12 mouse cellular contexts compared by ENCODE assay signal in the genomic region with DNA sequence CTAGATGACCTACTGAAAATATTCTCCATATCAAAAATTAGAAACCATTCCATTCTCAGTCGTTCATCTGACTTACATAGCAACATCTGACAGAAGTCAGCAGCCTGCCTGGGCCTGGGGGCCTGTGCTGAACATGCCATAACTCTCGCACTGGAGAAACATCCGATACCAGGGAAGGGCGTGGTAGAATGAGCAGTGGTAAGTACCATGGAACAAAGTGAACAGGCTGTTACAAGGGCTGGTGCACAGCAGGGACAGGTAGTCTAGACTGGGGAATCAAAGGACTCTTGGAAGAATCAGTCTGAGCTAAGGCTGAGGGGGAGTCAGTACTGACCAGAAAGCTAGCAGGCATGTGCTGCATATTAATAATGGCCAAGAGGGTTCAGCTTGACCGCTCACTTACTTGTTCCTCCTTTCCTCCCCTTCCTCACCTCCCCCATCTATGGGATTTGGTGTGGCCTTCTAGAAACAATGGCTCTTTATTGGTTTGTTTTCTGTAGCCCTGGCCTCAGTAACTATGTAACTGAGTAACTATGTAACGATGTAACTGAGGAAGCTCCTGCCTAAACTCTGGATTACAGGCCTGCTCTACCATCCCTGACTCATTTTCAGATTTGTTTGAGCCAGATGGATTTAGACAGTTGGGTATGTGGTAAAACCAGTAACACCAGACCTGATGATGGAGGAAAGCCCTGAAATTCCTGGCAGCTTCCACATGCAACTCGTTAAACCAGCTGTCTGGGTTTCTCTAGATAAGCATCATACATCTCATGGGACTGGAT. TPM values are rescaled to one million over a fixed set of nuclear protein-coding genes. Genes with fewer than 3 reads are reported as not detected.
DNase-seq lines count a peak whose midpoint lies in the region; ATAC-seq and TF ChIP-seq lines count a peak whose summit lies in the region.
"Had no signal": no experiment of that assay in that cellular context is flagged by ENCODE, and none has a peak within 500 bp of the region (broad histone marks: within the 10 kb centered on the region; RNA-seq: fewer than 3 reads in every experiment).

No protein-coding gene starts in this region.

- WGBS in heart, embryonic 10.5 days = 72% methylated on average over 7 of the region's 7 CpGs
- WGBS in intestine, postnatal 0 days = 46% methylated on average over 7 of the region's 7 CpGs
- 52% methylated on average over 7 of the region's 7 CpGs for WGBS in stomach, postnatal 0 days
- 71% methylated on average over 7 of the region's 7 CpGs for WGBS in midbrain, embryonic 14.5 days

- no peak for TF ChIP-seq CTCF in intestine, postnatal 0 days (IDR thresholded peaks at IDR 0.05; ENCODE audit: low read depth)
- no peak for TF ChIP-seq CTCF in stomach, postnatal 0 days (IDR thresholded peaks at IDR 0.05; ENCODE audit: low read depth)

- peak; percentile 94 for TF ChIP-seq EP300 in stomach, postnatal 0 days (optimal IDR thresholded peaks at IDR 0.05)

- peak; percentile 54 for DNase-seq in heart, embryonic 10.5 days (ENCODE audit: low spot score)
- no peak for DNase-seq in heart, adult 8-10 months (ENCODE audit: low spot score)
- peak; percentile 69 for DNase-seq in testis, postnatal 14 days (ENCODE audit: low spot score)
- no peak for DNase-seq in testis, postnatal 10 days (ENCODE audit: low spot score)
- DNase-seq in stomach, postnatal 0 days (ENCODE audit: low spot score) = no peak
- DNase-seq in midbrain, embryonic 14.5 days = no peak
- DNase-seq: gastrocnemius, postnatal 14 days had no signal

- no peak overlapping the region for H3K27ac ChIP-seq in heart, embryonic 10.5 days
- peak overlapping the region; percentile 15; the same call in 1 of the 2 replicates for H3K27ac ChIP-seq in intestine, postnatal 0 days (ENCODE audit: low read depth, low read length)
- peak overlapping the region; percentile 73 for H3K27ac ChIP-seq in stomach, postnatal 0 days (replicated peaks)
- H3K27ac ChIP-seq in midbrain, embryonic 14.5 days (replicated peaks; ENCODE audit: low read depth, low read length) = no peak overlapping the region
- H3K27ac ChIP-seq: hindbrain, embryonic 13.5 days had no signal

- H3K9me3 ChIP-seq in heart, embryonic 10.5 days = no peaks in the 10 kb centered on the region
- no peaks in the 10 kb centered on the region for H3K9me3 ChIP-seq in intestine, postnatal 0 days (ENCODE audit: control insufficient read depth)
- no peaks in the 10 kb centered on the region for H3K9me3 ChIP-seq in stomach, postnatal 0 days (ENCODE audit: control insufficient read depth, low read length)
- H3K9me3 ChIP-seq in midbrain, embryonic 14.5 days (ENCODE audit: control insufficient read depth, low read length) = no peaks in the 10 kb centered on the region
- H3K9me3 ChIP-seq: hindbrain, embryonic 13.5 days had no signal

- H3K36me3 ChIP-seq in heart, embryonic 10.5 days = no peaks in the 10 kb centered on the region
- no peaks in the 10 kb centered on the region for H3K36me3 ChIP-seq in intestine, postnatal 0 days (ENCODE audit: control insufficient read depth, insufficient read depth)
- H3K36me3 ChIP-seq in stomach, postnatal 0 days (ENCODE audit: control insufficient read depth, insufficient read depth, low read length) = no peaks in the 10 kb centered on the region
- H3K36me3 ChIP-seq in midbrain, embryonic 14.5 days (ENCODE audit: control insufficient read depth, insufficient read depth, low read length) = no peaks in the 10 kb centered on the region
- H3K36me3 ChIP-seq: hindbrain, embryonic 13.5 days had no signal

- no peak overlapping the region for H3K4me2 ChIP-seq in intestine, postnatal 0 days (replicated peaks; ENCODE audit: low read depth)
- no peak overlapping the region for H3K4me2 ChIP-seq in stomach, postnatal 0 days (replicated peaks; ENCODE audit: low read depth)
- H3K4me2 ChIP-seq in midbrain, embryonic 14.5 days (ENCODE audit: low read length) = no peak overlapping the region
- H3K4me2 ChIP-seq: hindbrain, embryonic 13.5 days had no signal

- peak; percentile 79 for ATAC-seq in intestine, postnatal 0 days
- peak; percentile 67 for ATAC-seq in stomach, postnatal 0 days (ENCODE audit: low FRiP score, low TSS enrichment)
- no peak for ATAC-seq in megakaryocyte progenitor cell, adult 5-6 weeks (replicated peaks; ENCODE audit: poor library complexity)
- no peak for ATAC-seq in midbrain, embryonic 14.5 days (ENCODE audit: low FRiP score, low TSS enrichment)

- no peaks in the 10 kb centered on the region; the same call in 1 of the 2 replicates for H3K4me1 ChIP-seq in heart, embryonic 10.5 days
- H3K4me1 ChIP-seq in intestine, postnatal 0 days (replicated peaks; ENCODE audit: control insufficient read depth, insufficient read depth, low read length) = no peaks in the 10 kb centered on the region
- H3K4me1 ChIP-seq in stomach, postnatal 0 days (replicated peaks; ENCODE audit: control insufficient read depth, insufficient read depth) = no peaks in the 10 kb centered on the region
- H3K4me1 ChIP-seq in midbrain, embryonic 14.5 days (ENCODE audit: control insufficient read depth, insufficient read depth, low read length) = no peaks in the 10 kb centered on the region

- no peak overlapping the region for H3K4me3 ChIP-seq in heart, embryonic 10.5 days
- H3K4me3 ChIP-seq in intestine, postnatal 0 days (ENCODE audit: low read depth, low read length) = no peak overlapping the region
- H3K4me3 ChIP-seq in stomach, postnatal 0 days (ENCODE audit: low read depth, low read length) = no peak overlapping the region
- H3K4me3 ChIP-seq in midbrain, embryonic 14.5 days (replicated peaks; ENCODE audit: low read depth, low read length) = no peak overlapping the region
- H3K4me3 ChIP-seq: hindbrain, embryonic 13.5 days had no signal

- no peak overlapping the region for H3K9ac ChIP-seq in intestine, postnatal 0 days (ENCODE audit: low read depth, low read length)
- H3K9ac ChIP-seq in stomach, postnatal 0 days (ENCODE audit: low read length) = no peak overlapping the region
- H3K9ac ChIP-seq in midbrain, embryonic 14.5 days (replicated peaks; ENCODE audit: low read length) = no peak overlapping the region
- H3K9ac ChIP-seq: hindbrain, embryonic 13.5 days had no signal

- no peaks in the 10 kb centered on the region for H3K27me3 ChIP-seq in heart, embryonic 10.5 days (ENCODE audit: insufficient read depth, poor library complexity, severe bottlenecking)
- H3K27me3 ChIP-seq in intestine, postnatal 0 days (replicated peaks; ENCODE audit: control insufficient read depth, insufficient read depth, low read length) = no peaks in the 10 kb centered on the region
- no peaks in the 10 kb centered on the region for H3K27me3 ChIP-seq in stomach, postnatal 0 days (ENCODE audit: control insufficient read depth, insufficient read depth, low read length)
- H3K27me3 ChIP-seq in midbrain, embryonic 14.5 days (ENCODE audit: control insufficient read depth, insufficient read depth, low read length) = no peaks in the 10 kb centered on the region
- H3K27me3 ChIP-seq: hindbrain, embryonic 13.5 days had no signal

RNA-seq across cellular contexts. Expression of gene Sdr9c7, which starts 26.5 kb away (rescaled TPM):
- not detected in 2 replicates for polyA plus RNA-seq in heart, embryonic 10.5 days (2016; fragmentation: Nextera tagmentation; extraction: Ambion mirVana)
- not detected for total RNA-seq in heart, adult 8-10 months (2022)
- polyA plus RNA-seq in intestine, postnatal 0 days (2015; fragmentation: Nextera tagmentation; extraction: Ambion mirVana) = 0.09 TPM in 1 of 2 replicates, not detected in the other
- 24.6 and 24.7 TPM in 2 replicates for polyA plus RNA-seq in stomach, postnatal 0 days (2015; fragmentation: Nextera tagmentation; extraction: Ambion mirVana)
- not detected in 2 replicates for total RNA-seq in megakaryocyte progenitor cell, adult 5-6 weeks (2015)
- not detected in 2 replicates for total RNA-seq in megakaryocyte progenitor cell, adult 5-6 weeks (2017)
- not detected in 2 replicates for polyA plus RNA-seq in midbrain, embryonic 14.5 days (2014; fragmentation: Nextera tagmentation; extraction: Ambion mirVana)
- total RNA-seq: gastrocnemius, postnatal 14 days; left cerebral cortex, postnatal 25 days had no signal
- polyA plus RNA-seq: hindbrain, embryonic 13.5 days had no signal

RNA-seq across cellular contexts. Expression of gene Rdh7, which starts 36.2 kb away (rescaled TPM):
- polyA plus RNA-seq in heart, embryonic 10.5 days (2016; fragmentation: Nextera tagmentation; extraction: Ambion mirVana) = not detected in 2 replicates
- total RNA-seq in heart, adult 8-10 months (2022) = under 1 TPM in 1 of 4 experiments, not detected in 3; 0.19 TPM
- polyA plus RNA-seq in intestine, postnatal 0 days (2015; fragmentation: Nextera tagmentation; extraction: Ambion mirVana) = 1.1 and 1.2 TPM in 2 replicates
- 1.9 and 2.1 TPM in 2 replicates for polyA plus RNA-seq in stomach, postnatal 0 days (2015; fragmentation: Nextera tagmentation; extraction: Ambion mirVana)
- total RNA-seq in megakaryocyte progenitor cell, adult 5-6 weeks (2015) = not detected in 2 replicates
- not detected in 2 replicates for total RNA-seq in megakaryocyte progenitor cell, adult 5-6 weeks (2017)
- polyA plus RNA-seq in midbrain, embryonic 14.5 days (2014; fragmentation: Nextera tagmentation; extraction: Ambion mirVana) = not detected in 2 replicates
- total RNA-seq: gastrocnemius, postnatal 14 days; left cerebral cortex, postnatal 25 days had no signal
- polyA plus RNA-seq: hindbrain, embryonic 13.5 days; testis, adult 2 months had no signal

RNA-seq across cellular contexts. Expression of gene Rdh16f2, which starts 58.5 kb away (rescaled TPM):
- not detected in 2 replicates for polyA plus RNA-seq in heart, embryonic 10.5 days (2016; fragmentation: Nextera tagmentation; extraction: Ambion mirVana)
- not detected for total RNA-seq in heart, adult 8-10 months (2022)
- polyA plus RNA-seq in intestine, postnatal 0 days (2015; fragmentation: Nextera tagmentation; extraction: Ambion mirVana) = 0.24 and 0.39 TPM in 2 replicates
- not detected in 2 replicates for polyA plus RNA-seq in stomach, postnatal 0 days (2015; fragmentation: Nextera tagmentation; extraction: Ambion mirVana)
- not detected in 2 replicates for total RNA-seq in megakaryocyte progenitor cell, adult 5-6 weeks (2015)
- total RNA-seq in megakaryocyte progenitor cell, adult 5-6 weeks (2017) = not detected in 2 replicates
- not detected in 2 replicates for polyA plus RNA-seq in midbrain, embryonic 14.5 days (2014; fragmentation: Nextera tagmentation; extraction: Ambion mirVana)
- total RNA-seq: gastrocnemius, postnatal 14 days; left cerebral cortex, postnatal 25 days had no signal
- polyA plus RNA-seq: hindbrain, embryonic 13.5 days had no signal

Comparison
In these comparisons a context has a peak if more than half of its experiments do, and no peak if none do; other contexts are left out.
1. DNase-seq: peak in heart, embryonic 10.5 days (single experiment) and testis, postnatal 14 days (single experiment); none in heart, adult 8-10 months (single experiment), testis, postnatal 10 days (single experiment), stomach, postnatal 0 days (single experiment) and midbrain, embryonic 14.5 days (single experiment).
2. H3K27ac ChIP-seq: peak in intestine, postnatal 0 days (single experiment) and stomach, postnatal 0 days (single experiment); none in heart, embryonic 10.5 days (single experiment) and midbrain, embryonic 14.5 days (single experiment).
3. ATAC-seq: peak in intestine, postnatal 0 days (single experiment) and stomach, postnatal 0 days (single experiment); none in megakaryocyte progenitor cell, adult 5-6 weeks (single experiment) and midbrain, embryonic 14.5 days (single experiment).
4. RNA of gene Sdr9c7, which starts 26.5 kb away (polyA plus RNA-seq): 24.6 to 24.7 TPM in stomach, postnatal 0 days; 0.09 TPM in intestine, postnatal 0 days, not detected in heart, embryonic 10.5 days and not detected in midbrain, embryonic 14.5 days; every median in the first group is over 10 times any median in the second.